Mouse (Mus musculus): ENCODE data around the gene Psmc4. TPM values are rescaled to one million over a fixed set of nuclear protein-coding genes. Genes with fewer than 3 reads are reported as not detected.

Gene Psmc4
- total and polyA plus RNA-seq, 3 experiments = 75.2 to 81.9 (median 81.9) TPM

DNA sequence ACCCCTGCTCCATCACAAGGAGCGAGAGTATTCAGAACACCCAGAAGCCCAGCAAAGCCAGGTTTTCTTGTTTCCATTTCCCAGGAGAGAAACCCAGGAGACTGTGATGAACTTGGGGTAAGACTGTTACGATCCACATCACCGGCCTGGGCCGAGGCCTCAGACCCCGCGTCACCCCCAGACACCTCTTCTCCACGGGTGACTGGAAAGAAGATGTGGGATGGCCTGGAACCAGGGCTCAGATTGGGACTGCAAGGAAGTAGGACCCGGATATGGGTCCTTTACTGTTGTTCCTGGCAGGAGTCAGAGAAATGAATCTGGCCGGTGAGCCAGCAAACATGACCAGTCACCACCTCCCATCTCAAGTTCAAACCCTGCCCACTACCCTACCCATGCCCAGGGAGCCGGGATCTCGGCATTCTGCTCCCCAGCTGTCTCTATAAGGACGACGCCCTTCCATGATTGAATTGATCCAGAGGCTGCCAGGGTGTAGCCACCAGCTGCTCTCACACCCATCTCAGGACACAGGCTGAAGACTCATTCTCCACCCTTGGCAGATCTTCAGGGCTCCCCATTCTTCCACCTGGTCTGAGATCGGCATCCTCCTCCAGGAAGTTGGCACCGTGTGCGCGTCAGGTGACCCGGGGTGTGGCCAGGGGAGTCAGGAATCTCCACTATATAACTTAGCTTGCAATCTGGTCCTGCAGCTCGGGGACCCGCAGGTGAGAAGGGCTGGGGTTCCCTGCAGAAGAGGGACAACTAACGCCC, 20.8 kb upstream of the Psmc4 start, which contains the start of gene Fcgbp:
Fcgbp (plus strand) TSS at position 706 of the 768 bp plus-strand sequence.
- H3K36me3 ChIP-seq (ENCODE audit: control insufficient read depth, insufficient read depth, low read length) = no peaks in the 10 kb centered on the region
- H3K27me3 ChIP-seq (ENCODE audit: control insufficient read depth, insufficient read depth, low read length) = no peaks in the 10 kb centered on the region
- no peak within 1 kb of the TSS for H3K27ac ChIP-seq
- no peaks in the 10 kb centered on the region for H3K79me2 ChIP-seq (replicated peaks; ENCODE audit: control insufficient read depth, insufficient read depth, low read length)
- no peaks in the 10 kb centered on the region for H3K4me1 ChIP-seq (ENCODE audit: control insufficient read depth, insufficient read depth, low read length)
- intact Hi-C loops (cut with DNase I) = no loop called here
- TF ChIP-seq CTCF (IDR thresholded peaks at IDR 0.05) (no peak), EP300 (IDR thresholded peaks at IDR 0.05; ENCODE audit: insufficient read depth, low read depth, low read length) (no peak), POLR2A (IDR thresholded peaks at IDR 0.05; ENCODE audit: insufficient read depth, low read depth, low read length) (no peak)
- no peak for DNase-seq
- no peak within 1 kb of the TSS for H3K4me3 ChIP-seq
- no peak within 1 kb of the TSS for H3K9ac ChIP-seq (ENCODE audit: low read depth, low read length)
- 72% methylated on average over 21 of the region's 21 CpGs for WGBS

DNA sequence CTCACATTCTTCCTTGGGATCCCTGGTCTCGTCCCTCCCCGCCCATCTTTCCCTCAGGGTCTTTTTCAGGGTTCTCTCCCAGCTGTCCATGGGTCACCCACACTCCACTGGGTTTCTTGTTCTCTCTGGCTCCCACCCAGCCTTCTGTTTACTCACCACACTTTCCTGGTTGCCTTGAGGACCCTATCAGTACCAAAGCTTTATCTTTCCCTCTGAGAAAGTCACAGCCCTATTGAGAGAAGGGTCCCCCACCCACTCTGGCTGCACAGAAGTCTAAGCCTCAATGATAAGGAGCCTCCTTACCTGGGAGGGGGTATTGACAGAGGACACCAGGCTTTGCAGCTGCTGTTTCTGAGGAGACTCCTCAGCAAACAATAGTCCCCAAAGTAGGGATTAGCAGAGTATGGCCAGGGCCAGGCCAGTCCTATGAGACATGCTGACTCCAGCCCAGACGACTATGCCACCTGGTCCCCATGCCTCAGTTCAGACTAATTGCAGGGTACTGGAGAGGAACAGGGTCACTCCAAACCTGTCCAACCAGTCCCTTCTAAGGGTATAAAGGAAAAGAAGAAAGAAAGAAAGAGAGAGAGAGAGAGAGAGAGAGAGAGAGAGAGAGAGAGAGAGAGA, 19.8 kb upstream of the Psmc4 start:
- intact Hi-C loops (cut with DNase I) = no loop called here
- no peaks in the 10 kb centered on the region for H3K79me2 ChIP-seq (replicated peaks; ENCODE audit: control insufficient read depth, insufficient read depth, low read length)
- no peak overlapping the region for H3K9ac ChIP-seq (ENCODE audit: low read depth, low read length)
- no peak overlapping the region for H3K27ac ChIP-seq
- H3K36me3 ChIP-seq (ENCODE audit: control insufficient read depth, insufficient read depth, low read length) = no peaks in the 10 kb centered on the region
- no peaks in the 10 kb centered on the region for H3K4me1 ChIP-seq (ENCODE audit: control insufficient read depth, insufficient read depth, low read length)
- 39% methylated on average over 3 of the region's 3 CpGs for WGBS
- no peak for DNase-seq
- no peak for TF ChIP-seq POLR2A (IDR thresholded peaks at IDR 0.05; ENCODE audit: insufficient read depth, low read depth, low read length)
- TF ChIP-seq CTCF (IDR thresholded peaks at IDR 0.05) = no peak
- no peak for TF ChIP-seq EP300 (IDR thresholded peaks at IDR 0.05; ENCODE audit: insufficient read depth, low read depth, low read length)
- no peak overlapping the region for H3K4me3 ChIP-seq
- H3K27me3 ChIP-seq (ENCODE audit: control insufficient read depth, insufficient read depth, low read length) = no peaks in the 10 kb centered on the region

DNA sequence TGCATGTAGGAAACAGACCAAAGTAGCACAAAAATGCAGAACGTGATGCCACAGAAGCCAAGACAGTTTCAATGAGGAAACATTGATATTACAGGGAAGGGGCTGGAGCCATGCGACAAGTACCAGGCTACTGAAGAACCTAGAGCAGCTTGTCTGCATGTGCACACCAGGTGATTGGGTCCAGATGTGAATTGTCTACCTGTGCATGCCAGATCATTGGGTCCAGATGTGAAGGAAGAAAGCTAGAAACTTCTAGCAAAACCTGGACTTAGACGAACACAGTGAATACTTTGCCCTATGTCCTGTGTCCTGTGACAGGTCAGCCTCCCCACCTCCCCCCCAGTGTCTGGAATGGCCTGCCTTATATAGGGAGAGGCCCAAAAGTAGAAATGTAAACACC, 18.8 kb upstream of the Psmc4 start:
- Histone ChIP-seq H3K27ac (no peak overlapping the region), H3K4me1 (ENCODE audit: control insufficient read depth, insufficient read depth, low read length) (no peaks in the 10 kb centered on the region), H3K79me2 (replicated peaks; ENCODE audit: control insufficient read depth, insufficient read depth, low read length) (no peaks in the 10 kb centered on the region), H3K27me3 (ENCODE audit: control insufficient read depth, insufficient read depth, low read length) (no peaks in the 10 kb centered on the region), H3K36me3 (ENCODE audit: control insufficient read depth, insufficient read depth, low read length) (no peaks in the 10 kb centered on the region), H3K4me3 (no peak overlapping the region), H3K9ac (ENCODE audit: low read depth, low read length) (no peak overlapping the region)
- no peak for DNase-seq
- 65% methylated on average over 3 of the region's 3 CpGs for WGBS
- TF ChIP-seq CTCF (IDR thresholded peaks at IDR 0.05) (no peak), POLR2A (IDR thresholded peaks at IDR 0.05; ENCODE audit: insufficient read depth, low read depth, low read length) (no peak), EP300 (IDR thresholded peaks at IDR 0.05; ENCODE audit: insufficient read depth, low read depth, low read length) (no peak)
- intact Hi-C loops (cut with DNase I) = no loop called here

DNA sequence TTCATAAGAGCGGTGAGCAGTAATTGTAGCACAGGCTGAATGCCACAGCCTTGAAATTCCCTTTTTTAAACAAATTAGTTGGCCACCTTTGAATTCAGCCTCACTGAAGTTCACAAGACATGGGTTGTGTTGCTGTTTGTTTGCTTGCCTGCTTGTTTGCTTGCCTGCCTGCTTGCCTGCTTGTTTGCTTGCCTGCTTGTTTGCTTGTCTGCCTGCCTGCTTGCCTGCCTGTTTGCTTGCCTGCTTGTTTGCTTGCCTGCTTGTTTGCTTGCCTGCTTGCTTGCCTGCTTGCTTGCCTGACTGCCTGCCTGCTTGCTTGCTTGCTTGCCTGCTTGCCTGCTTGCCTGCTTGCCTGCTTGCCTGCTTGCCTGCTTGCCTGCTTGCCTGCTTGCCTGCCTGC, 10.1 kb upstream of the Psmc4 start:
- Histone ChIP-seq H3K27me3 (ENCODE audit: control insufficient read depth, insufficient read depth, low read length) (peaks cover 4% of the 10 kb centered on the region), H3K27ac (no peak overlapping the region), H3K4me3 (no peak overlapping the region), H3K36me3 (ENCODE audit: control insufficient read depth, insufficient read depth, low read length) (no peaks in the 10 kb centered on the region), H3K4me1 (ENCODE audit: control insufficient read depth, insufficient read depth, low read length) (no peaks in the 10 kb centered on the region), H3K79me2 (replicated peaks; ENCODE audit: control insufficient read depth, insufficient read depth, low read length) (no peaks in the 10 kb centered on the region), H3K9ac (ENCODE audit: low read depth, low read length) (no peak overlapping the region)
- no peak for DNase-seq
- intact Hi-C loops (cut with DNase I) = no loop called here
- no peak for TF ChIP-seq POLR2A (IDR thresholded peaks at IDR 0.05; ENCODE audit: insufficient read depth, low read depth, low read length)
- no peak for TF ChIP-seq EP300 (IDR thresholded peaks at IDR 0.05; ENCODE audit: insufficient read depth, low read depth, low read length)
- 94% methylated on average over 1 of the region's 1 CpGs for WGBS

DNA sequence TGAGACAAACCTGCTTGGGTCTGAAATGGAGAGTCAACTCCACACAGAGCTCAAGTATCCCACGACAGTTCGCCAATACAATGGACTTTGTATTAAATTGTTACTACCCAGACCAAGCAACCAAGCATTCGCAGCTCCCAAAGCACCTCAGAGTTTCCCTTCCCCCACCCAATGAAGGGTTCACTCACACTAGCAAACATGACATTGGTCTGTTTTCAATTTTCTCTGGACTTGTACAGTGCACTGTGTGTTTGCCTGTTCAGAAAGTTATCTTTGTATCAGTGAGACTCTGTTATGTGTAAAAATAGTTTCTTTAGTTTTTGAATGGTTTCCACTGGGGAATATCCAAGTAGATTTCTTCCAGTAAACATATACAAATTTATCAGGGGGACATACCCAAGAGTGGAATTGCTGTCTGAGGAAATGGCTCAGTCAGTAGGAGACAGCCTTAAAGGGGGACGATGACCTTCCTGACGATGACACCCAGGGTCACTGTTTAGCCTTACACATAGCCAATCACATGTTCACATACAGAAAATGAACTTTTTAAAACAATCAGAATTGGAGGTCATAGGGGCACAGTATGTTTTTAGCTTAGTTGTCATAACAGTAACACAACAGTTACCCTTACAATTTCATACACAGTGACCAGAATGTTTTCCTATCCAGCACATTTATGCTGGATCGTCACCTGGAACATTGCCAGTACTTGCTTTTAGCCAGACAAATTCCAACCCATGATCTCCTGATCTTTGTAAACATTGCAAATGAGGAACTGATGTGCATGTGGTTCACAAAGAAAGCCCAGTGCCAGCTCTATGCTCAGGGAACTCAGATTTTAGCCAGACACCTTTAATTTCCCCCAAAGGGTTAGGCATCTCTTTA, 3.4 kb upstream of the Psmc4 start:
- DNase-seq = no peak
- Histone ChIP-seq H3K27me3 (ENCODE audit: control insufficient read depth, insufficient read depth, low read length) (no peaks in the 10 kb centered on the region; the same call in 1 of the 2 replicates), H3K4me3 (no peak overlapping the region), H3K36me3 (ENCODE audit: control insufficient read depth, insufficient read depth, low read length) (no peaks in the 10 kb centered on the region), H3K27ac (no peak overlapping the region), H3K79me2 (replicated peaks; ENCODE audit: control insufficient read depth, insufficient read depth, low read length) (no peaks in the 10 kb centered on the region), H3K4me1 (ENCODE audit: control insufficient read depth, insufficient read depth, low read length) (no peaks in the 10 kb centered on the region; the same call in 1 of the 2 replicates), H3K9ac (ENCODE audit: low read depth, low read length) (no peak overlapping the region)
- no peak for TF ChIP-seq POLR2A (IDR thresholded peaks at IDR 0.05; ENCODE audit: insufficient read depth, low read depth, low read length)
- no peak for TF ChIP-seq CTCF (IDR thresholded peaks at IDR 0.05)
- WGBS = 70% methylated on average over 6 of the region's 6 CpGs
- intact Hi-C loops (cut with DNase I) = loop anchor here (5.0 kb wide), 4 partner anchors 94 to 249 kb away; partner anchors contain the start of genes Dll3 and Fbl
